Mouse (Mus musculus): Measurements from ENCODE around the gene Car5b.

Gene Car5b

GRCm38 (mm10) chrX:163957803-163958466, 69.9 kb downstream of the Car5b start:
- DNase-seq: peak; percentile 84

- no peak for DNase-seq
Measured at GRCm38 (mm10) chrX:163957381-163957780, 70.4 kb downstream of the Car5b start.

DNA sequence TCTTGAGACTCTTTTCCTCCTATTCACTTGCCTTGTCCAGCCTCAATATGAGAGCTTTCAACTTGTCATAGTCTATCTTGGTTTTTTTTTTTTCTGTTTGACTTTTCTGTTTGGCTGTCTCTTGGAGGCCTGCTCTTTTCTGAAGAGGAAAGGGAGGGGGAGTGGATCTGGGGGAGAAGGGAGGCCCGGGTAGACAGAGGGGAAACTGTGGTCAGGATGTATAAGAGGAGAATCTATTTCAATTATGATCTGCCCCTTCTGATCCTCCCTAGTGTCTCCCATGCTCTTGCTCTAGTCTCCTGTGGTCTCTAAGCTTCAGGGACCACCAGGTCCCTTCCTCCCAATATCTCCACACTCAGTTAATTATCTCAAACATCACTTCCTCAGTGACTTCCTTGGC, 76.2 kb downstream of the Car5b start:
- DNase-seq: no peak

DNA sequence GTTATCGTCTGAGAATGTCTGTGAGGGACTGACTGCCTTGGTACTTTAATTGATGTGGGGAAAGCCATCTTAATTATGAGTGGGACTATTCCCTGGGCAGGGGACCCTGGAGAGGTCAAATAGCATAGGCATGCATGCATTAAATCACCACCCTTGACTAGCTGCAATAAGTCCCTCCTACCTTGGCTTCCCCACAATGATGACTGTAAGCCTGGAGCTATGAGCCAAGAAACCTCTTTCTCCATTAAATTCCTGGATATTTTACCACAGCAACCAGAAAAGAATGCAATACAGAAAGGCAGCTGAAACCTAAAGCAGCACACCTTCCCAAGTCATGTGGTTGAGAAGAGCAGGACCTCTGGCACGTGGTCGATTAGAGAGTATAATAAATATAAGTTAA, 83.4 kb downstream of the Car5b start:
- DNase-seq: no peak

DNA sequence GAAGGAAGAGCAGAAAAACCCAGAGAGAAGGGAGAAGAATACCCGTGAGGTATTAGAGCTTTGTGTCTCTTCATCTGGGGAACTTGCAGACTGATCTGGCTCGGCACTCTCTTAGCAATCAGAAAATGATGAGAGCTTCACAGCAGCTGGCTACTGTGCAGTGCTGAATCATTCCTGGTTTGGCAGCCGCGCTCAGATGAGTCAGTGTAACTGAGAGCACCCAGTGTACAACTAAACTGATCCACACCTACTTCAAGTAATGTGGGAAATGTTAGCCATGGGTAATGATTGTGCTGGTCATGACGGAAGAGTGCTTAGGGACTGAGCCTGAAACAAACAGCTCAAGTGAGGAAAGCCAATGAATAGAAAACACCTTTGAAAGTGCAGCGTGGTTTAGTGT, 89.2 kb downstream of the Car5b start:
- DNase-seq: no peak

- no peak for DNase-seq
Measured at GRCm38 (mm10) chrX:163934731-163935130, 93.1 kb downstream of the Car5b start.

GRCm38 (mm10) chrX:163929550-163929949, 98.2 kb downstream of the Car5b start:
- DNase-seq: no peak
